Mouse (Mus musculus): ENCODE measurements at regions not wholly inside any gene's neighbourhood (a gene's known extent, or its start where the extent isn't known, plus 50 kb on each side); places are given as distances from the start of the nearest gene placed in this dataset.

DNA sequence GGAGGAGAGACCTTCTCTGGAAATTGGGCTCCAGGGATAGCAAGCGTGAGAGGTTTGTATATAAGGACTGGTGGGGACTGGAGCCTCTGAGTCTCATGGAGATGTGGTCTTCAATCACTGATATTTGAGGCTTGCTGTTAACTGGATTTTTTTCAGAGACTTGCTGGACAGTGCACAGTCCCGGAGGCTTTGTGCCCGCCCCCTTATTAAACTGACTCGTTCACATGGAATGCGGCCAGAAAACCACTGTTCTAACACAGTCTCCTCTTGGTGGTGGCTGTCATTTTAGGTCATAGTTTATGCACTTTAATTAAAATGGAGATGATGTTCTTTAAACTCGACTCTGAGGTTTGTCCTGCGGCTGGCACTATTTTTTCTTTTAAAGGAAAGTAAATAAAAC, 378.9 kb downstream of the Nkx6-1 start:
- DNase-seq (ENCODE audit: low spot score) (no peak), ATAC-seq (no peak)
- H3K4me1 ChIP-seq (ENCODE audit: insufficient read depth, low read length) = no peaks in the 10 kb centered on the region
- H3K9ac ChIP-seq (replicated peaks; ENCODE audit: low read length) = no peak overlapping the region
- no peaks in the 10 kb centered on the region for H3K27me3 ChIP-seq (ENCODE audit: insufficient read depth, low read length)
- H3K36me3 ChIP-seq (ENCODE audit: insufficient read depth, low read length) = no peaks in the 10 kb centered on the region
- no peaks in the 10 kb centered on the region for H3K9me3 ChIP-seq (ENCODE audit: low read length)
- H3K27ac ChIP-seq = no peak overlapping the region
- no peak overlapping the region for H3K4me3 ChIP-seq (ENCODE audit: low read length)
- H3K4me2 ChIP-seq (ENCODE audit: low read depth, low read length) = no peak overlapping the region
- WGBS = 48% methylated on average over 7 of the region's 7 CpGs
- TF ChIP-seq CTCF (IDR thresholded peaks at IDR 0.05; ENCODE audit: low read depth) = no peak

DNA sequence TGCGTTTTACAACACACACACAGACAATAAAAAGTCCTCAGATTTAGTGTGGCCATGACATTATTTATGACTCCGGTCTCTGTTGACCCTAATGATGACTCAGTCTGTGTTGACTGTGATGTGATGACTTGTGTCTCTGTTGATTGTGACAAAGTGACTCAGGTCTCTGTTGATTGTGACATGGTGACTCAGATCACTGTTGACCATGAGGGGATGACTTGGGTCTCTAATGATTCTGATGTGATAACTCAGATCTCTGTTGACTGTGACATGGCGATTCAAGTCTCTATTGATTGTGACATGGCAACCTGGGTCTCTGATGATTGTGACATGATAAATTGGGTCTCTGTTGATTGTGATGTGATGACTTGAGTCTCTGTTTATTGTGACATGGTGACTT, 405.0 kb downstream of the Gpat3 start:
- Histone ChIP-seq H3K36me3 (ENCODE audit: insufficient read depth, low read length) (no peaks in the 10 kb centered on the region), H3K27ac (no peak overlapping the region), H3K4me3 (ENCODE audit: low read length) (no peak overlapping the region), H3K4me2 (ENCODE audit: low read depth, low read length) (no peak overlapping the region), H3K4me1 (ENCODE audit: insufficient read depth, low read length) (no peaks in the 10 kb centered on the region), H3K9ac (replicated peaks; ENCODE audit: low read length) (no peak overlapping the region), H3K27me3 (ENCODE audit: insufficient read depth, low read length) (no peaks in the 10 kb centered on the region), H3K9me3 (ENCODE audit: low read length) (no peaks in the 10 kb centered on the region)
- TF ChIP-seq CTCF (IDR thresholded peaks at IDR 0.05; ENCODE audit: low read depth) = no peak
- DNase-seq (ENCODE audit: low spot score) (no peak), ATAC-seq (no peak)
- WGBS = 94% methylated on average over 3 of the region's 3 CpGs

DNA sequence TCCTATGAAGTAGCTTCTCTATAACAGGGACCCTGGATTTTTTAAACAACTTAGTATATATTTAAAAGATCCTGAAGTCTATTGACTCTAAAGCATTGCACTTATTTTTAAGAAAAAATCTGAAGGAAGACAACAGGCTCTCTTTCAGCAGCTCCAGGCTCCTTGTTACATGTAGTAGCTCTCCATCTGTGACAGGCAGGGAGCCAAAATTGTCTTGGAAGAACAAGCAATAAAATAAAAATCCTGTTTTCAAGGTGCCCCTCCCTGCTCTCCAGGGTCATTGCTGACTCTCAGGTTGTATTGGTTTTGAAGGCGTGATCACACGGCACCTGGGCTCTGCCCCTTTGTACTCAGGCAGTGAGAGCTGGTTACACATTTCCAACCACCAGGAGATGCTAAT, 397.1 kb downstream of the Gpat3 start:
- WGBS = 83% methylated on average over 2 of the region's 2 CpGs
- Histone ChIP-seq H3K4me3 (ENCODE audit: low read length) (no peak overlapping the region), H3K9me3 (ENCODE audit: low read length) (no peaks in the 10 kb centered on the region), H3K27me3 (ENCODE audit: insufficient read depth, low read length) (no peaks in the 10 kb centered on the region), H3K27ac (no peak overlapping the region), H3K36me3 (ENCODE audit: insufficient read depth, low read length) (no peaks in the 10 kb centered on the region), H3K4me1 (ENCODE audit: insufficient read depth, low read length) (no peaks in the 10 kb centered on the region), H3K9ac (replicated peaks; ENCODE audit: low read length) (no peak overlapping the region), H3K4me2 (ENCODE audit: low read depth, low read length) (no peak overlapping the region)
- no peak for DNase-seq (ENCODE audit: low spot score)
- TF ChIP-seq CTCF (IDR thresholded peaks at IDR 0.05; ENCODE audit: low read depth) = no peak
- no peak for ATAC-seq

DNA sequence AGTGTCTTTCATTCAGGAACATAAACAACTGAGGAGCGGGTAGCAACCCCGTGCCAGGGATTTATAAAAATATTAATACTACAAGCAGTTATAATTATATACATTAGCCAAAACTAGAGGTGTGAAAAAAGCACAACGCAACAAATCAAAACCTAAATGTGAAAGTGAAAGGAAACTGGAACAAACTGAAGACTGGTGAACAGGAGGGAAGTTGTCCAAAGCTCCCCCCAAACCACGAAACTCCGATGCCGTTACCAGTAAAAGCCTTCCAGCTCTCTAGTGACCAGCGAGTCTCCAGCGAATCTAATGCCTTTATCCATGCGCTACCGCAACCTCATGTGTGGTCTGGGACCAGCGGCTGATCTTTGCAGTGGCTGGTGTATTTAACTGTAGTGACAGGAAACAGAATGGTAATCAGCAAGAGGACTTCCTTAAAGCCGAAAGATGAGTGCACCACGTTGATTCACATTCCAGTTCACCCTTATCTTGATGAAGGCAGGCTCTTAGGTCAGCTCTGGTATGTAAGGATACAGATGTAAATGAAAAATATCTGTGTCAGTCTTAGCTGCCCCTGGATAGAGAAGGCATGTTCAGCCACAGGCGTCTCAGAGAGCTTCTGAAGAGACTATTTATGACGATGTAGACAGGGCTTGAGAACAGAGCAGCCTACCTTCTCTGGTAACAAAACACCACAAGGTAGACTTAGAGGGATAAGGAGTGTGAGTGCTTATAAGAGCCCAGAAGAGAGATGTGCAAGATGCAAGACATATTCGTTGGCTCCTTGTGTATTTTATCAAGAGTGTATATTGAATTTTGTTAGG, 394.0 kb downstream of the Gpat3 start:
- Histone ChIP-seq H3K4me1 (ENCODE audit: insufficient read depth, low read length) (no peaks in the 10 kb centered on the region), H3K27ac (no peak overlapping the region), H3K4me2 (ENCODE audit: low read depth, low read length) (no peak overlapping the region), H3K36me3 (ENCODE audit: insufficient read depth, low read length) (no peaks in the 10 kb centered on the region), H3K9ac (replicated peaks; ENCODE audit: low read length) (no peak overlapping the region), H3K27me3 (ENCODE audit: insufficient read depth, low read length) (no peaks in the 10 kb centered on the region), H3K9me3 (ENCODE audit: low read length) (no peaks in the 10 kb centered on the region), H3K4me3 (ENCODE audit: low read length) (no peak overlapping the region)
- WGBS = 79% methylated on average over 16 of the region's 16 CpGs
- TF ChIP-seq CTCF (IDR thresholded peaks at IDR 0.05; ENCODE audit: low read depth) = no peak
- DNase-seq (ENCODE audit: low spot score) (no peak), ATAC-seq (no peak)

DNA sequence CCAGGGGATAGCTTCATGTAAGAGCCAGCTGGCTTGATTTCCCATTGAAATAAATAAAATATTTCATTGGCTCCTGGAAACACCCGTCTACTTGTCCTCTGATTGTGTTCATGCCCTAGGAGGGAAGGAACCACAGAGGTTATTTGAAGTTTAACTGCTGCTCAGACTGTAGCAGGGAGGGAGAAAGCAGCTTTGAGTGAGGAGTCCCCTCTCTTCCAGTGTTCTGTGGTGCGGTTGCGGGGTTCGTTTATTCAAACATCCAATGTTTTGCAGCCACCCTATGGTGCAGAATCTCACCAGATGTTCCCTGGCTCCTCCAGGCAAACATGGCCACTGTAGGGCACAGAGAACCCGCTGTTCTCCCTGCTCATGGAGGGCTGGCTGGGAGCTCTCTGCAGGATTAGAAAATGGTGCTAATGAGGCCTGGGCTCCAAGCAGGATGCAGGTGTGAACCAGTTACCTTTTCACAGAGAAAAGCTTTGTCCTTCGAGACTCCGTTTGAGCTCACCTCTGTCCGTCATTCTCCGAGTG, 390.7 kb downstream of the Gpat3 start:
- Histone ChIP-seq H3K36me3 (ENCODE audit: insufficient read depth, low read length) (no peaks in the 10 kb centered on the region), H3K27ac (no peak overlapping the region), H3K4me1 (ENCODE audit: insufficient read depth, low read length) (no peaks in the 10 kb centered on the region), H3K27me3 (ENCODE audit: insufficient read depth, low read length) (no peaks in the 10 kb centered on the region), H3K4me2 (ENCODE audit: low read depth, low read length) (no peak overlapping the region), H3K9me3 (ENCODE audit: low read length) (no peaks in the 10 kb centered on the region), H3K4me3 (ENCODE audit: low read length) (no peak overlapping the region), H3K9ac (replicated peaks; ENCODE audit: low read length) (no peak overlapping the region)
- ATAC-seq (no peak), DNase-seq (ENCODE audit: low spot score) (no peak)
- no peak for TF ChIP-seq CTCF (IDR thresholded peaks at IDR 0.05; ENCODE audit: low read depth)
- 78% methylated on average over 9 of the region's 9 CpGs for WGBS

DNA sequence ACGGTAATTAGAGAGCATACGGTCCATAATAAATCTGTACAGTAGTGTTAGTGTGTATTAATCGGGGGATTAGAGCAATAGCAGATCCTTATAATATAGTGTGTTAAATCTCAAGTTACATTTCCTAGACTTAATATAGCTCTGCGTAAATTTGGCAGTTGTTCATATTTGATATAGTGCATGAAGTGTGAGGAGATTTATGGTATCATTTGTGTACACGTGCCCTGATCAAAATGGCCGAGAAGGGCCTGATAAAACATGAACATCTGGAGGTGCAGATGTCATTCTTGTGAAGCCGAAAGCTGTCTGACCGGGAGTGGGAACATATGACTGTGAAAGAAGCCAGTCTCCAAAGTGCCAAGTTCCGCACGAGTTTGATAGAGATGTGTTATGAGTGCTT, 376.9 kb downstream of the Gpat3 start:
- Histone ChIP-seq H3K9ac (replicated peaks; ENCODE audit: low read length) (no peak overlapping the region), H3K27ac (no peak overlapping the region), H3K4me1 (ENCODE audit: insufficient read depth, low read length) (no peaks in the 10 kb centered on the region), H3K9me3 (ENCODE audit: low read length) (no peaks in the 10 kb centered on the region), H3K36me3 (ENCODE audit: insufficient read depth, low read length) (no peaks in the 10 kb centered on the region), H3K4me2 (ENCODE audit: low read depth, low read length) (no peak overlapping the region), H3K4me3 (ENCODE audit: low read length) (no peak overlapping the region), H3K27me3 (ENCODE audit: insufficient read depth, low read length) (no peaks in the 10 kb centered on the region)
- 86% methylated on average over 10 of the region's 10 CpGs for WGBS
- DNase-seq (ENCODE audit: low spot score) = no peak
- no peak for ATAC-seq
- no peak for TF ChIP-seq CTCF (IDR thresholded peaks at IDR 0.05; ENCODE audit: low read depth)

DNA sequence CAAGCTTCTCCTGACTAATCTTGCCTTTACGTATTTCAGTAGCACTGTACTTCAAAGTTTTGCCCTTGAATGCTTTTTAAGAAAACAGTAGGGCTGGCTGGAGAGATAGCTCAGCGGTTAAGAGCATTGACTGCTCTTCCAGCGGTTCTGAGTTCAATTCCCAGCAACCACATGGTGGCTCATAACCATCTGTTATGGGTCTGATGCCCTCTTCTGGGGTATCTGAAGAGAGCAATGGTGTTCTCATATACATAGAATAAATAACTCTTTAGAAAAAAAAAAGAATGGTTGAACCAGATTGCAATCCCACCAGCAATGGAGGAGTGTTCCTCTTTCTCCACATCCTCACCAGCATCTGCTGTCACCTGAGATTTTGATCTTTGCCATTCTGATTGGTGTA, 372.6 kb downstream of the Gpat3 start:
- Histone ChIP-seq H3K27me3 (ENCODE audit: insufficient read depth, low read length) (no peaks in the 10 kb centered on the region), H3K4me2 (ENCODE audit: low read depth, low read length) (no peak overlapping the region), H3K36me3 (ENCODE audit: insufficient read depth, low read length) (no peaks in the 10 kb centered on the region), H3K9ac (replicated peaks; ENCODE audit: low read length) (no peak overlapping the region), H3K9me3 (ENCODE audit: low read length) (no peaks in the 10 kb centered on the region), H3K4me3 (ENCODE audit: low read length) (no peak overlapping the region), H3K4me1 (ENCODE audit: insufficient read depth, low read length) (no peaks in the 10 kb centered on the region), H3K27ac (no peak overlapping the region)
- TF ChIP-seq CTCF (IDR thresholded peaks at IDR 0.05; ENCODE audit: low read depth) = no peak
- DNase-seq (ENCODE audit: low spot score) = no peak
- ATAC-seq = no peak
- 87% methylated on average over 3 of the region's 3 CpGs for WGBS

All from hindbrain, postnatal 0 days (tissue).